Comparison of ENCODE assay signal across 2 mouse cellular contexts in genomic region chr9:37473611-37474125, GRCm38 (mm10).
TF ChIP-seq lines count a peak whose summit lies in the region.

No protein-coding gene starts in this region.

TF ChIP-seq in CH12.LX, 34 proteins besides CTCF, POLR2A, EP300 and RAD21:
- TF ChIP-seq NELFE (IDR thresholded peaks at IDR 0.05; ENCODE audit: low read depth, low read length) (no peak), SIN3A (IDR thresholded peaks at IDR 0.05; ENCODE audit: low read length) (no peak), MAZ (IDR thresholded peaks at IDR 0.05; ENCODE audit: low read depth, low read length) (no peak), MAFK (IDR thresholded peaks at IDR 0.05; ENCODE audit: insufficient replicate concordance, low read length) (peak; percentile 66; the same call in 1 of the 2 replicates), ETS1 (conservative IDR thresholded peaks at IDR 0.05; ENCODE audit: low read depth, low read length) (no peak), MYC (IDR thresholded peaks at IDR 0.05; ENCODE audit: low read depth, low read length) (no peak)

TF ChIP-seq in MEL, 35 proteins besides CTCF, POLR2A, EP300 and RAD21:
- TF ChIP-seq CHD1 (IDR thresholded peaks at IDR 0.05; ENCODE audit: low read depth, low read length) (no peak), SMC3 (IDR thresholded peaks at IDR 0.05; ENCODE audit: low read depth, low read length) (peak; percentile 8; the same call in 1 of the 2 replicates)
TF ChIP-seq in MEL: peak in this region for 1.
